Mouse (Mus musculus) naive thymus-derived CD4-positive, alpha-beta T cell, adult 2 months (primary cell): ENCODE measurements around the gene Copz1.
A peak's percentile ranks its signal among the peaks of the same experiment; 100 is the strongest.
"Not testable (repeated sequence)": the region's sequence is repeated elsewhere in the genome, so short reads cannot be mapped to it uniquely, and the experiment has no call there.

Experiments used
- DNase-seq: peaks from one replicate; pipeline ENCODE4 v3.0.0-alpha.2; 2011; ENCODE audit warnings: low read depth

Copz1 gene

GRCm38 (mm10) chr15:103251595-103251994 lies 20.9 kb upstream of the Copz1 start:
- DNase-seq, result no peak

- DNase-seq, result no peak
These were observed 19.9 kb upstream of the Copz1 start for GRCm38 (mm10) chr15:103252660-103253059.

GRCm38 (mm10) chr15:103253352-103253751 lies 19.2 kb upstream of the Copz1 start:
- DNase-seq, result no peak

GRCm38 (mm10) chr15:103255169-103255568 lies 17.3 kb upstream of the Copz1 start:
- peak; percentile 54 for DNase-seq

GRCm38 (mm10) chr15:103256210-103256986 lies 16.1 kb upstream of the Copz1 start:
- DNase-seq, result no peak

- DNase-seq, result peak; percentile 60
These were observed 14.5 kb upstream of the Copz1 start, which contains the start of gene Nfe2 for GRCm38 (mm10) chr15:103257790-103258728. Gene Nfe2, minus strand, starts transcription at chr15:103258403.

- no peak for DNase-seq
These were observed 13.4 kb upstream of the Copz1 start for GRCm38 (mm10) chr15:103259162-103259561.

GRCm38 (mm10) chr15:103259989-103260388 lies 12.5 kb upstream of the Copz1 start:
- no peak for DNase-seq

GRCm38 (mm10) chr15:103264794-103265193 lies 7.7 kb upstream of the Copz1 start:
- DNase-seq, result no peak

GRCm38 (mm10) chr15:103268903-103269302 lies 3.6 kb upstream of the Copz1 start:
- DNase-seq, result no peak

- not testable (repeated sequence) for DNase-seq
These were observed 3.4 kb downstream of the Copz1 start for GRCm38 (mm10) chr15:103275943-103276342.

GRCm38 (mm10) chr15:103277949-103278348 lies 5.4 kb downstream of the Copz1 start:
- DNase-seq, result no peak

- DNase-seq, result peak; percentile 71
These were observed 7.2 kb downstream of the Copz1 start for GRCm38 (mm10) chr15:103279750-103280149.

GRCm38 (mm10) chr15:103280817-103281464 lies 8.4 kb downstream of the Copz1 start:
- DNase-seq, result peak; percentile 59

- no peak for DNase-seq
These were observed 9.1 kb downstream of the Copz1 start for GRCm38 (mm10) chr15:103281465-103282205.

GRCm38 (mm10) chr15:103284066-103284465 lies 11.6 kb downstream of the Copz1 start:
- peak; percentile 61 for DNase-seq

- no peak for DNase-seq
These were observed 12.1 kb downstream of the Copz1 start for GRCm38 (mm10) chr15:103284647-103285046.

GRCm38 (mm10) chr15:103285778-103286417 lies 13.4 kb downstream of the Copz1 start:
- DNase-seq, result no peak

- DNase-seq, result no peak
These were observed 17.1 kb downstream of the Copz1 start for GRCm38 (mm10) chr15:103289600-103289999.

GRCm38 (mm10) chr15:103290417-103290816 lies 17.9 kb downstream of the Copz1 start:
- DNase-seq, result no peak

GRCm38 (mm10) chr15:103290843-103291242 lies 18.3 kb downstream of the Copz1 start:
- DNase-seq, result no peak
